Mouse (Mus musculus): ENCODE measurements at regions not wholly inside any gene's neighbourhood (a gene's known extent, or its start where the extent isn't known, plus 50 kb on each side); places are given as distances from the start of the nearest gene placed in this dataset.

GRCm38 (mm10) chr5:44416844-44417589, 190.6 kb upstream of the Tapt1 start:
- DNase-seq (ENCODE audit: low spot score in 2 of 2), result no peak

- peak; percentile 71 to 79 for DNase-seq (ENCODE audit: low spot score in 2 of 2)
These were observed 188.0 kb upstream of the Tapt1 start for GRCm38 (mm10) chr5:44414441-44414840.

GRCm38 (mm10) chr5:44403300-44403699, 176.9 kb upstream of the Tapt1 start:
- no peak for DNase-seq (ENCODE audit: low spot score in 2 of 2)

DNA sequence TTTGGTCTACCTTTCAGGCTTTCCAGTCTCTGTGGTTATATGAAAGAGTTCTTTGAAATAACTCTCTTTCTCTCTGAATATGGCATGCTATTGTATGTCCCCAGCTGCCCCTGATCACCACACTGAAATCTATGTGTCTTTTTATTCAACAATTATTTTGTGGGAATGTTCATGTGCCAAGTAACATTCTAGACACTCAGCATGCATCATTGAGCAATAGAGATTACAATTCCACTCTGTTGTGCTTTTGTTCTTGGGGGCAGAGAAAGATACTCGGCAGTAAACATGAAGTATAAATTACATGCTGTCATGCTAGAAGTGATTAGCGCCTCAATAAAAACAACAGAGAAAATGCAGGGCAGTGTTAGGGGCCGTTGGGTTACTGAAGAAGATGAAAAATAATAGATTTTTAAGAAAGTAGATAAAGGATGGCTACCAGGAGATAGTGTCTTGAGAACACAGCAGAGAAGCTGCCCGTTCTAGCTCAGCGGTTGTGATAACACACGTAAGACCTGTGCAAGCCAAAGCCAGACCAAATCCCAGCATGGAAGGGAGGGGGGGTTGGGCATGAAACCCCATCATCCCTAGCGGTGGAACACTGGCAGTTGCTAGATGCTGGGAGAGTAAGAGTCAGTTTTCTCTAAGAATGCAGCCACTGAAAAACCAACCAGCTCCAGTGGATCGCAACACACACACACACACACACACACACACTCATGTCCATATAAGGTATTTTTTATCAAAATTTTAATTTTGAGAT, 174.3 kb upstream of the Tapt1 start:
- no peak for DNase-seq (ENCODE audit: low spot score in 2 of 2)

GRCm38 (mm10) chr5:44387237-44387810, 160.9 kb upstream of the Tapt1 start:
- no peak for DNase-seq (ENCODE audit: low spot score in 2 of 2)

- DNase-seq (ENCODE audit: low spot score in 2 of 2), result no peak
These were observed 159.8 kb upstream of the Tapt1 start for GRCm38 (mm10) chr5:44386176-44386575.

DNA sequence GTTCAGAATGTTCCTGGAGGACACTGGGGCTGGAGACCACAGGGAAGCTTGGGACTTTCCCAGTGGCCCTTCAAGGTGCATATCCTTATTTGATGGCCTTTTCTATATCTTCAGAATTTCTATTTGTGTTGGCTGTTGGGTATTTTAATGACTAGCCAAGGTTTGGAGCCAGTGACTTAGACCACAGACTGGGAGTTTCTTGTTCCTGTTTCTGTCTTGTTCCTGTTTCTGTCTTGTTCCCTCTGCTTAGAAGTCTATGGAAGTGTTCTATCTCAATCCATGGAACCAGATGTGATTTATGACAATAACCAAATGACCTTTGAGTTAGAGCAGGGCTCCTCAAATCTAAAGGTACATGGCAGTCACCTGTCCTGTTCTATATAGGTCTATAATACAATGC, 156.6 kb upstream of the Tapt1 start:
- DNase-seq (ENCODE audit: low spot score in 2 of 2), result no peak

GRCm38 (mm10) chr5:44370006-44370405, 143.6 kb upstream of the Tapt1 start:
- DNase-seq (ENCODE audit: low spot score in 2 of 2), result peak in 1 of 2 experiments; percentile 20

- DNase-seq (ENCODE audit: low spot score in 2 of 2), result peak; percentile 12 to 21
These were observed 125.9 kb upstream of the Tapt1 start for GRCm38 (mm10) chr5:44352324-44352723.

DNA sequence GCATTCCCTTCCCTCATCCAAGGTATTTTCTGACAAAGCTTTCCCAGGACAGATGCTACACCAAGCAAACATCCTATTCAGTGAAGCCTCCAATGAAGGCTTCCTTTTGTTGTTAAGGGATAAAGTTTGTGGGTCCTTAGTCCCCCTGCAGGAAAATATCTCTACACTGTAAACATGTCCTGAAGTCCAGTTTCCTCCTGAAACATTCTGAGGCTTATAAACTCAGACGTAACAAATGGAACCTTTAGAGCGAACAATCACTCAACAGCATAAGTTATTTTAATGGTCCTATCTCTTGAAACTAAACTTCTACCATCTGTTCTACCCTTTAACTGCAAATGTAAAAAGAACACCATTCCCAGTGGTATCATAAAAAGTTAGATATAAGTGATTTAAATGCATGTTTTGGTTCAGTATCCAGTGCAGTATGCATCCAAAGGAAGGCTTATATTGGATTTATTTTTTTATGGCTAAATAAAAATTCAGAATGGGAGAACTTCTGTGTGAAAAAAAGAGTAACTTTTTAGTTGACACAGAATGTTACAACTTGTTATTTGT, 115.1 kb upstream of the Tapt1 start:
- no peak for DNase-seq (ENCODE audit: low spot score in 2 of 2)

GRCm38 (mm10) chr5:44338662-44339061, 112.2 kb upstream of the Tapt1 start:
- no peak for DNase-seq (ENCODE audit: low spot score in 2 of 2)

DNA sequence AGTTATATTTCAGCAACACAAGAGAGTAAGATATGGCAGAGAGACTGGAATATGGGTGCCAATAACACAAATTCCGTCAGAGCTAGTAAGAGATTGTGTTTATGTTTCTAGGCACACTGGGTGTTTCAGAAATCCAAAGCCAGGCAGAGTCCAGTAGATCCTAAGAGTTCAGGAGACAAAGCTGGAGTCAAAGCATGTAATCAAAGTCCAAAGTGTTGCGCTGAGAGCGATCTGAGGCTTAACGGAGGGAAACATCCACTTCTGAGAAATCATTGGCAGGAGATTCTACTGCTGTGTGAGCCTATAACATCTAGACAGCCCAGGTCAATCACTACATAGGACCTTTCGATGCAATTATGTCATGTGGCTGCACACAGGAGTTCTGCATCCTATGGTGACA, 109.3 kb upstream of the Tapt1 start:
- DNase-seq (ENCODE audit: low spot score in 2 of 2), result no peak

- DNase-seq (ENCODE audit: low spot score in 2 of 2), result no peak
These were observed 93.2 kb upstream of the Tapt1 start for GRCm38 (mm10) chr5:44319626-44320025.

DNA sequence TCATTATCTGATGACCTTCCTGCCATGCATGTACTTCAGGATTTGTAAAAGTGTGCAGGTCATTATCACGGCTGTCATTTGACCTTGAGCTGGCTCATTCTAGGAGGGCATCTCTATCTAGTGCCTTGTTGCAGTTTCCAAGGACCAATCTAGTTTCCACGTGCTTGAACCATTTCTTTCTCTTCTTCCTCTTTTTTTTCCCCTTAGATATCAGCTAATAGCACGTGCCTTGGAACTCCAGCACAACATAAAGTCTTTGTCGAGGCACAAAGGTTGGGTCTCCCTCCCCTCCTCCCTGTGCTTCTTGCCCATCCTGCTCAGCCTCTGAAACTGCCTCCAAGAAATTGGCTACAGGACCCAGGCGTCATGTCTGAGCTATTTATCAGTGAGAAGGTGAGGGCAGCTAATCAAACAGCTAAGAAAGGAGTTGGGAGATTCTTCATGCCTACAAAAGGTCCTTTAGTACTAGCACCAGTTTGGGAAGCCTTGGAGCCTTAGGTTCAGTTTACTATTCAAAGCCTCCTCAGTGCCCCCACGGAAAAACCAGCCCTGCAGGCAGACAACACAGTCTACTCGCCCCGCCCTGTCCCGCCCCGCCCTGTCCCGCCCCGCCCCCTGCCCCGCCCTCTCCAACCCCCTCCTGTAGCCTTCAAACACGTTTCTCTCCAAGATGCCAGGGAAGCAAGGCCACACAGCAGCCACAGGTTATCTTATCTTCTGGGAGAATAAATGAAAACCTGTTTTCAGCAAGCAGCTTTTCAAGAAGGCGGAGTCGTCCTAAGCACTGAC, 80.5 kb upstream of the Tapt1 start:
- no peak for DNase-seq (ENCODE audit: low spot score in 2 of 2)

GRCm38 (mm10) chr5:44303886-44304855, 77.7 kb upstream of the Tapt1 start:
- DNase-seq (ENCODE audit: low spot score in 2 of 2), result peak; percentile 78 to 81

GRCm38 (mm10) chr5:44284384-44284783, 58.0 kb upstream of the Tapt1 start:
- peak; percentile 92 for DNase-seq (ENCODE audit: low spot score in 2 of 2)
